In genomic region chr15:69261940-69262339, GRCm38 (mm10) we compare ENCODE assay signal across 20 mouse cellular contexts.
A peak's percentile ranks its signal among the peaks of the same experiment; 100 is the strongest.
DNase-seq lines count a peak whose midpoint lies in the region; TF ChIP-seq lines count a peak whose summit lies in the region.
"Had no signal": no experiment of that assay in that cellular context is flagged by ENCODE, and none has a peak within 500 bp of the region (broad histone marks: within the 10 kb centered on the region; RNA-seq: fewer than 3 reads in every experiment).

No protein-coding gene starts in this region.

- no peaks in the 10 kb centered on the region for H3K36me3 ChIP-seq in thymus, adult 2 months (ENCODE audit: control insufficient read depth, insufficient read depth, low read length)
- H3K36me3 ChIP-seq: embryonic facial prominence, embryonic 12.5 days; limb, embryonic 15.5 days had no signal

- H3K27me3 ChIP-seq in thymus, adult 2 months (ENCODE audit: control insufficient read depth, insufficient read depth, low read length): no peaks in the 10 kb centered on the region
- H3K27me3 ChIP-seq: CH12.LX; embryonic facial prominence, embryonic 12.5 days; limb, embryonic 15.5 days had no signal

- TF ChIP-seq POLR2A in thymus, adult 2 months (IDR thresholded peaks at IDR 0.05; ENCODE audit: control insufficient read depth, extremely low read depth, insufficient read depth, low read length, poor library complexity): no peak

- no peak for TF ChIP-seq CTCF in thymus, adult 2 months (IDR thresholded peaks at IDR 0.05; ENCODE audit: borderline replicate concordance, control insufficient read depth, extremely low read depth, insufficient read depth, low read length, poor library complexity)

- WGBS in thymus, adult 2 months: 97% methylated on average over 1 of the region's 1 CpGs

- H3K4me1 ChIP-seq in thymus, adult 2 months (replicated peaks; ENCODE audit: control insufficient read depth, insufficient read depth, low read length): no peaks in the 10 kb centered on the region
- H3K4me1 ChIP-seq: embryonic facial prominence, embryonic 12.5 days; limb, embryonic 15.5 days had no signal

- peak; percentile 37 to 56 for DNase-seq in cerebellum, postnatal 14 days
- DNase-seq in cerebellum, adult 18-20 months: no peak
- peak; percentile 10 for DNase-seq in layer of hippocampus, adult 9-11 months
- no peak for DNase-seq in layer of hippocampus, adult 9-10 months (ENCODE audit: low spot score)
- peak; percentile 86 for DNase-seq in brain, adult 2 months (ENCODE audit: low read depth, low spot score)
- DNase-seq in right cerebral cortex, adult 2 months (ENCODE audit: low spot score in 2 of 2): peak; percentile 40
- DNase-seq in spleen, adult 18-20 months: no peak
- DNase-seq in thymus, adult 2 months: no peak
- DNase-seq: adrenal gland, adult 8-10 months; cerebellum, adult 11-12 months; heart, postnatal 4 days; kidney, adult 18-20 months; kidney, postnatal 14 days; layer of hippocampus, postnatal 36 days; midbrain, embryonic 14.5 days; retina, postnatal 1 day; thymus, postnatal 4 days had no signal

- H3K27ac ChIP-seq in thymus, adult 2 months (ENCODE audit: control insufficient read depth, insufficient read depth, low read length): no peak overlapping the region
- H3K27ac ChIP-seq: embryonic facial prominence, embryonic 12.5 days; limb, embryonic 15.5 days had no signal

- no peak overlapping the region for H3K4me3 ChIP-seq in thymus, adult 2 months (ENCODE audit: control insufficient read depth, insufficient read depth, low read length)
- H3K4me3 ChIP-seq: embryonic facial prominence, embryonic 12.5 days; limb, embryonic 15.5 days had no signal

Comparison
In these comparisons a context has a peak if more than half of its experiments do, and no peak if none do; other contexts are left out.
1. DNase-seq: peak in cerebellum, postnatal 14 days (2 of 2), layer of hippocampus, adult 9-11 months (single experiment), brain, adult 2 months (single experiment) and right cerebral cortex, adult 2 months (2 of 2); none in cerebellum, adult 18-20 months (0 of 2), layer of hippocampus, adult 9-10 months (single experiment), spleen, adult 18-20 months (0 of 2) and thymus, adult 2 months (single experiment).